Mouse (Mus musculus) telencephalon, adult 2 months (tissue): ENCODE data around the gene Map3k1.
A peak's percentile ranks its signal among the peaks of the same experiment; 100 is the strongest.

Source experiments
- DNase-seq: peaks from one replicate; pipeline ENCODE4 v3.0.0-alpha.2; 2011; ENCODE audit warnings: low read depth, low spot score

Map3k1 gene

DNA sequence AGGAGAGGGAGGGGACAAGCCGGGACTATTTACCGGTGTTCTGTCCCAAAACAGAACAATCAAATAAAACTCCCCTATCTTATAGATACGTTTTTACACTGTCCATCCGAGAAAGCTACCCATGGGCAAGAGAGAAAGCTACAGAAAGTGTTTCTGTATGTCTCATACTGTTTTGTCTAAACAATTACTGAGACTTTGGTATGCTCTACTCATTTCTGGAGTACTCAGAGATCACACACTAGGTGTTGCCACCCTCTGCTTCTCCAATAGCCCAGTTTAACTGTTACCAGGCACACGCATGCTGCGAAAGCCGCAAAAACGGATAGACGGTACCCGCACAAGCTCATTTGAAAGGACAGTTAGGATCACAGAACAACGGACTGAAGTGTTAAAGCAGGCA lies 17.2 kb downstream of the Map3k1 start:
- DNase-seq = no peak

DNA sequence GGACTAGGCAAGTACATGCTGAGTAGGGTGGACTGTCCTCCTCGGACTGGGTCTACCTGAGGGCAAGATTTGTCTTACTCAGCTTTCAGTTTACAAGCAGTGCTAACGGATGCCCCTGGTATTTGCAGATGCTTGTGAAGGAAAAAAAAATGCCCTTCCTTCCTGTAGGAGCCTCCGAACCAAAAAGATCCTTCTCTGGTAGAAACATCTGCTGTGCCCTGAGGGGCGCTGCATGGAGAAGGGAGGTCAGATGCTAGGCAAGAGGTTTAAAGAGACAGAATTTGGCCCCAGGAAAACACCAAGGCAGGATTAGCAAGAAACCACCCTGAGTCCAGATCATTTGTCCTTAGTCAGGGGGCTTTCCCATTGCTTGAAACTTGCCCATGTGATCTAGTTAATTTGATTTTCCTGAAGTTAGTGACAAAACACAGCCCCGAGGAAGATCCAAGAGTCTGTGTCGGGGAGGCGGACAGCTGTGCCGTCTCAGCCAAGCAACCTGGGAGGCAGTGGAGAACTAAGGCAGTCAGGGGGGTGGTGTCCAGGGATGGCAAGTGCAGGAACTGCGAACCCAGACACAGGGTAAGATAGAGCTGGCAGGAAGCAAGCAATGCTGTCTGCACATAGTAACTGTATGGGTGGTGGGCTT lies 19.2 kb downstream of the Map3k1 start:
- no peak for DNase-seq

DNA sequence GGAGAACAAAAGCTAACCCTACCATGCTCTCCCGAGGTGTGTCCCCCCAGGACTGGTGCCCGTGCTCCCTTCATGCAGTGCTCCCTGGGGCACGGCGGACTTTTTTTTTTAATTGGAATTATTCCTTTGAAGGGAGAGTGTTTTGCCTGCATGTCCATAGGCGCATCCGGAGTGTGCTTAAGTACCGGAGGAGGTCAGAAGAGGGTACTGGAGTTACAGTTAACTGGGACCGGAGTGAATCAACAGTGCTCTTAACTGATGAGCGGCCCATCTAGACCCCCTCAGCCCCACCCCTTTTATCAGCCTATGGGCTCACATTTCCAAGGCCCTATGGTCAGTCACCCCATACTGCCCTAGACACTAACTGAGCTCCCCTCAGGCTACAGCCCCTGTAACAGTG lies 19.9 kb downstream of the Map3k1 start:
- no peak for DNase-seq

DNA sequence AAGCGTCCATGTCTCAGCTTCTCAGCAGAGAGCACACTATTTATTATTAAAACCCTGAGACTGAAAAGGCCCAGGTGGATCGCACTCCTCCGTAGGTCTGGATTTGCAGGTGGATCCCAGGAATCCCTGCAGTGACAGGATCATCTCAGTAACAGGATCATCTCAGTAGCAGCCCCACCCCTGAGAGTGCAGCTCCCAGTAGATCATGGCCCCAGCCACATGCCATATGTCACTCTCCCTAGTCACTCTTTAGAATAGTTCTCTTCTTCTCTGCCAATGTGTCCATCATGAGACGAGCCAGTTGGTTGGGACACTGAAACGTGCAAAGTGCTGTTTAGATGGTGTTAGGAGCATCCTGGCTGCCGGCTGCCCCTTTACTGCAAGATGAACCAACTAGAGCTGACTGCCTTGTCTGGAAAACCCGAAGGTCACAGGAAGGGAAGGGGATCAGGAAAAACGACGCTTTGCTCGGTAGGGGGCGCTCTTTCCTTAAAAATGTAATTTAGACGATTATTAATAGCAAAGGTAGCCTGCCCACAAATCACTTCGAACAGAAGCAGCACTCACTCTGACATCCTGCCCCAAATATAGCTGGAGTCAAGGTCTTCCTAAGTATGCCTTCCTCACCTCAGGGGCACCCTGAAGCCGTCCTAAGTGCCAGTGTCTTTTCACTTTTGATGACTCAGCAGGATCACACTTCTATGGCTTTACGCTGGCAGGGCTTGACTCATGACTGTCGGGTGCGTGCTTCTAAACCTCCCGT lies 20.8 kb downstream of the Map3k1 start:
- no peak for DNase-seq

DNA sequence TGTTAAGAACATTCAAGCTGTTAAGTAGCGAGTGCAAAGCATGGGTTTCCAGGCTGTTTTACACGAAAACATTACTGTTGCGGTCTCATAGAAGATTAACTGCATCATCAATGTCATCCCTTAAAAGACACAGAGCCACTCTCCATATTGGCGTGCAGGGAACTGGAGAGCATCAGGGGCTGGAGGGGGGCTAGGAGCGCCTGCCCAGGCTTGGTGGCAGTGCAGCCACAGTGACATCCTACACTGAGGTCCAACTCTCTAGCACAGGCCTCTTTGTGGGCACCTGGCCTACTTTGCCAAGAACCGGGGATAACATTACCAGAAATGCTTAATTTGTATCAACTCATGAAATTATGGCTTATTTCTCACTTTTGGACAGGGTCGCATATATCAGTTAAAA lies 22.2 kb downstream of the Map3k1 start:
- DNase-seq = no peak

DNA sequence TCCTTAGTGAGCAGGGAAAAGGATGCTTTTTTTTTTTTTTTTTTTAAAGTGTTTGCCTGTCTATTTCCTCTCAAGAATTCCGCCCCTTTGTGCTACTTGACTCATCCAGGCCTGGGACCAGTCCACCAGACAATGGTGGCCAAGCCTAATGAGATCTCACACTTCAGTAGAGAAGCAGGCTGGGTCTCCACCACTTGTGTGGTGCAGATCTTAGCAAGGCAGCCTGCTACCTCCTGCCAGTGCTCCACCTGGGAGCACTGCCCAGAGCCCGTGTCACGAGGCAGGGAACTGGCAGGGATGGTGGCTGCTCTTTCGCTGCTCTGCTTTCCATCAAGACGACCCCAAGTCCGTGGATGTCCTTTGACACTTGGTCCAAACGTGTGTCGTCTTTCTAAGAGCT lies 25.3 kb downstream of the Map3k1 start:
- DNase-seq = no peak

GRCm38 (mm10) chr13:111779471-111779870 lies 29.3 kb downstream of the Map3k1 start:
- no peak for DNase-seq

DNA sequence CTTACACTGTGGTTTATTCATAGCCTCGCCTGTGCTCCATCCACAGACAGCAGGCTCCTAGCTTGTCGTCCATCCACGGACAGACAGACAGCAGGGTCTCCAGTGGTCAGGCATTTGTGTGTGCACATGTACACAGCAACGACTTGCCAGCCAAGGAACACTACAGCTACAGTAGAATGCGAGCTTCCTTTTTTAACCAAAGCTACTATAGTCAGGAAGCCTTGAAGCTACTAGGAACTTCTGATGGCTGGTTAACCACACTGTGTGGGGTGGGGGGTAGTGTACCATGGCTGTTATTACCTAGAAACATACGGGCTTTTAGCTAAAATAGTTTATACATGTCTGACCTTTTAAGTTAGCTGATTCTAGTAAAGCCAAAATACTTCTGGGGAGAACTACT lies 30.2 kb downstream of the Map3k1 start:
- DNase-seq = no peak

- DNase-seq = no peak
Observed at GRCm38 (mm10) chr13:111777865-111778264, 30.9 kb downstream of the Map3k1 start.

DNA sequence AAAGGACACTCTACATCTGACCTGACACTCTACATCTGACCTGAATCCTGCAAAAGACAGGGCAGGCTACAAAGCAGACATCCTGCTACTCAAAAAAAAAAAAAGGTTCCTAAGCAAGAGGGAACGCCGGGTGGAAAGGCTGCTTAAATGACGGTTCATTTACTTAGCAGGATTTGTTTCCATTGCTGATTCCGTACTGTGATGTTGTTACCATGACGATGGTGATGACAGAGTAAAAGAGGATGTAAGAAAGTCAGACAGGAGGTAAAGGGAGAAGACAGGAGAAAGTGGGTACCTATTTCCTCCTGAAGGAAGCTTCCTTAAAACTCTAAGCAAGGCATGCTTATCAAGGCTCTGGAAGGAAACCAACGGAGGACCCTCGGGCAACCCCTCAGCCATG lies 31.6 kb downstream of the Map3k1 start:
- DNase-seq = peak; percentile 33

- no peak for DNase-seq
Observed at GRCm38 (mm10) chr13:111772075-111772474, 36.7 kb downstream of the Map3k1 start.

- no peak for DNase-seq
Observed at GRCm38 (mm10) chr13:111771232-111771631, 37.6 kb downstream of the Map3k1 start.

GRCm38 (mm10) chr13:111770776-111771175 lies 38.0 kb downstream of the Map3k1 start:
- no peak for DNase-seq

GRCm38 (mm10) chr13:111762526-111762925 lies 46.3 kb downstream of the Map3k1 start:
- DNase-seq = no peak

DNA sequence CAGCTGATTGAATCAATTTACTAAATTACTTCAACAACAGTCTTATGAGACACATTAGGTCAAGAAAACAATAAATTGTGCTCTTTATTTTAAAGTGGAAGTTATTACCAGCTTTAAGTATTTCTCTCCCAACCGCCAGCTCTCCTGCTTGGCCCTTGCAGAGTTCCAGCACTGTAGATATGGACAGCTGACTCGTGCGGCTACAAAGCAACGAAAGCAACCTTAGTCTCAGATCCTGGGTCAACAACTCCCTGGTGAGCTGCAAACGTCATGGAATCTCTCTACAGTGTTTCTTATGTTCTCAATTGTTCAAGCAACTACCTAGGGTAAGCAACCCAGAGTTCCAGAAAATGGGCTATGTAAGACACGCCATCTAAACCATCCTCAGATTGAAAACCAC lies 51.8 kb downstream of the Map3k1 start:
- DNase-seq = no peak

DNA sequence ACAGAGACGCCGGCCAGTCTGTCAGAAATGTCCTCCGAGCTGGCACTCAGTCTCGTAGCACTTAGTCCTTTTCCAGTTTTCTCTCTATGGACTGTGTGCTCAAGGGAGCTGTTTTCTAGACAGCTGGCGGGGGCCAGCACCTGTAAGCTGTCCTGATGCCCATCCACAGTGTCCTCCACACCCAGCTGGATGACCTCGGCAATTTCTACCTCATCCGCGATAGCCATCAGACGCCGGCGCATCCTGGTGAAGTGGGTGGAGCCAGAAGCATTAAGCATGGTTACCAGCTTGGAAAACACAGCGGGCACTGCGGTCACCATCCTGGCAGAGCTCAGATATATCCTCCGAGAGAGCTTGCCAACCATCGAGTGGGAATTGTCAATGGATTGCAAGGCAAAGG lies 52.9 kb downstream of the Map3k1 start:
- DNase-seq = no peak

GRCm38 (mm10) chr13:111755377-111755776 lies 53.4 kb downstream of the Map3k1 start:
- no peak for DNase-seq

- no peak for DNase-seq
Observed at GRCm38 (mm10) chr13:111753321-111753720, 55.5 kb downstream of the Map3k1 start.

DNA sequence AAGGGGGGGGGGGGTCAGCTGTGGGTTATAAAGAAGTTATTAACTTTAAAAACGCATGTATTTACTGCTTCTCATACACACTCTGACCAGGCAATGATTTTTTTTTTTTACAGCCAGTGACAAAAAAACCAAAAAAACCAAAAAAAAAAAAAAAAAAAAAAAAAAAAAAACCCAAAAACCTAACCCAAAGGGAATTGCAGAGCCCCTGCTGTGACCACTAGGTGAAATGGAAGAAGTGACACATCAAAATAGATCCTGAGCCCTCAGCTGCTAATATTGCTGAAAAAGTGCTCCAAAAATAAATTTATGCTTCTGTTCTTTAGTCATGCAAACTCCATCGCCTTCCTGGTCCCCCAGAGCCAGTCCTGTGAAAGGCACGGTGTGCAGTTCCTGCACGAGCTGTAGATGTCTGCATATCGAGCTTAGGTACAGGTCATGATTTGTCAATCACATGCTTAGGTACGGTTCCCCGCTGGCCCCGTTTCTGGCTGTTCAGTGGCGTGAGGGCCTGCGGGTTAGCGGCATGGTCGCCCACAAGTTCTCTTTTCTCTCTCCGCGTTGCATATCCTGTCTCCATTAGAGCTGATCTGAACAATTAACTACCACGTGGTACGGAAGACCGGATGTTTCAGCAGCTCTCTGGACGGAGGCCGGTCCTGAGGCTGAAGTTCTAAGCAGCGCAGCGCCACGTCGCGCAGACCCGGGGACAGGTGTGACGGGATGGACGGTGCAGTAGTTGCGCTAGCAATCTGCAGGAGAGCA lies 60.3 kb downstream of the Map3k1 start:
- no peak for DNase-seq

DNA sequence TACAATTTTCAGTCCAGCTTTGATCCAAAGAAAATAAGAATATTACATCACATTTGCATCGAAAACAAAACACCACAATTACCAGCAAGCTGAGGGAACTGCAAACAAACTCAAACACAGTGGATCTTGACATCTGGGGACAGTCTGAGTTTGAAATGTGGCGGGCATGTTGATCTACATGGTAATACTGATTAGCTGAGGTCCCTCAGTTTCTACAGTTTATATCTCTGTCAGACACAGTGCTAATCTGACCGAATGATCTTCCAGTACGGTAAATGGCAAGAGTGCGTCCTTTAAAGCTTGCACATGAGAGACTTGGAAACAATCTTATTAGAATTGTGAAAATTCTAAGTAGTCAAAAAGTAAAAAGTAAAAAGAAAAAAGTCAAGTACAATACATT lies 62.0 kb downstream of the Map3k1 start:
- no peak for DNase-seq

- DNase-seq = no peak
Observed at GRCm38 (mm10) chr13:111745216-111745615, 63.6 kb downstream of the Map3k1 start.

- DNase-seq = no peak
Observed at GRCm38 (mm10) chr13:111744233-111745000, 64.4 kb downstream of the Map3k1 start.
